Mouse (Mus musculus) liver, adult 2 months (tissue): ENCODE data around the gene Ttpal. TPM values are rescaled to one million over a fixed set of nuclear protein-coding genes. Genes with fewer than 3 reads are reported as not detected.

ENCODE experiments used
- DNase-seq: peaks from one replicate; pipeline ENCODE4 v3.0.0-alpha.2; 2011; ENCODE audit warnings: low read depth, low spot score; ENCODE audit errors: extremely low read depth
- H3K27ac ChIP-seq: fragments of 200-500 bp; replicated peaks from 2 replicates; pipeline ENCODE4 v1.5.1; 2012; ENCODE audit warnings: low read depth, mild to moderate bottlenecking, control low read depth, inconsistent platforms, low read length; ENCODE audit not compliant: insufficient read depth
- H3K27me3 ChIP-seq: fragments of 200-500 bp; 2 replicates; pipeline ENCODE4 v1.6.1; 2012; ENCODE audit warnings: mild to moderate bottlenecking, moderate library complexity, low read length, inconsistent platforms; ENCODE audit not compliant: control insufficient read depth, insufficient read depth
- H3K36me3 ChIP-seq: fragments of 200-500 bp; 2 replicates; pipeline ENCODE4 v1.6.1; 2012; ENCODE audit warnings: low read length, inconsistent platforms; ENCODE audit not compliant: control insufficient read depth, insufficient read depth
- H3K4me1 ChIP-seq: fragments of 200-500 bp; 2 replicates; pipeline ENCODE4 v1.6.1; 2011; ENCODE audit warnings: low read length; ENCODE audit not compliant: control insufficient read depth, insufficient read depth
- H3K4me3 ChIP-seq: fragments of 200-500 bp; 2 replicates; pipeline ENCODE4 v1.5.1; 2011; ENCODE audit warnings: low read depth, mild to moderate bottlenecking, control low read depth, low read length, moderate library complexity; ENCODE audit not compliant: insufficient read depth
- H3K79me2 ChIP-seq: fragments of 200-500 bp; 2 replicates; pipeline ENCODE4 v1.6.1; 2012; ENCODE audit warnings: inconsistent platforms, mild to moderate bottlenecking, low read length, moderate library complexity; ENCODE audit not compliant: control insufficient read depth, insufficient read depth
- H3K9ac ChIP-seq: fragments of 200-500 bp; 2 replicates; pipeline ENCODE4 v1.6.1; 2012; ENCODE audit warnings: low read depth, mild to moderate bottlenecking, control low read depth, inconsistent platforms, low read length
- CTCF ChIP-seq: fragments of 200-500 bp; IDR thresholded peaks from 2 replicates; pipeline ENCODE4 v1.5.1; 2011; ENCODE audit warnings: low read depth, low read length, control low read depth
- POLR2A ChIP-seq: fragments of 200-500 bp; IDR thresholded peaks from 2 replicates; pipeline ENCODE4 v1.6.1; 2011; ENCODE audit warnings: low read length, control low read depth; ENCODE audit not compliant: insufficient read depth; ENCODE audit errors: extremely low read depth
- WGBS: fragments of 180-500 bp; shearing (Covaris S2); methylation state at CpG from one replicate; pipeline ENCODE4 v1.1.7; 2018; 5-methylcytosine and 5-hydroxymethylcytosine counted together
- polyA plus RNA-seq: library from polyadenylated mRNA; depleted of rRNA; stranded (reverse); fragments of >200 nt; gene quantifications from 2 replicates; pipeline ENCODE4 v1.2.3, GENCODE M21; 2012
- total RNA-seq: library from RNA; depleted of rRNA; stranded (reverse); fragments of >200 nt; gene quantifications from 2 replicates; pipeline ENCODE4 v1.2.3, GENCODE M21; 2014

The Ttpal gene
- total and polyA plus RNA-seq, 2 experiments: 8.1 to 9.3 TPM

DNA sequence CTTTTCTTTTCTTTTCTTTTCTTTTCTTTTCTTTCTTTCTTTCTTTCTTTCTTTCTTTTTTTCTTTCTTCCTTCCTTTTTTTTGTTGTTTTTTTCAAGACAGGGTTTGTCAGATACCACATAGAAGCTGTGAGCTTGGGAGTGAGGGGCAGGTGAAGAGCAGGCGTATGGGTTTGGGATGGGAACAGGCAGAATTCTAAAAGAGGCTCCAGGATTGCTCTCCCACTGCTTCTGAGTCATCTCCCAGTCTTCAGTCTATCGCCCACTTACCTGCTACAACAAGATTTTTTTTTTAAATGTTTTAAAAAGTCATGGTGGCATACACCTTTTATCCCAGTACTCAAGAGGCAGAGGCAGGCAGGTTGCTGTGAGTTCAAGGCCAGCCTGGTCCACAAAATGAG is 24.1 kb upstream of the Ttpal start:
- DNase-seq: no peak
- Histone ChIP-seq H3K27ac (no peak overlapping the region), H3K4me3 (no peak overlapping the region), H3K4me1 (peaks cover 23% of the 10 kb centered on the region), H3K9ac (no peak overlapping the region), H3K36me3 (no peaks in the 10 kb centered on the region), H3K79me2 (no peaks in the 10 kb centered on the region), H3K27me3 (no peaks in the 10 kb centered on the region)
- TF ChIP-seq POLR2A (no peak), CTCF (no peak)
- WGBS: 97% methylated on average over 2 of the region's 2 CpGs

DNA sequence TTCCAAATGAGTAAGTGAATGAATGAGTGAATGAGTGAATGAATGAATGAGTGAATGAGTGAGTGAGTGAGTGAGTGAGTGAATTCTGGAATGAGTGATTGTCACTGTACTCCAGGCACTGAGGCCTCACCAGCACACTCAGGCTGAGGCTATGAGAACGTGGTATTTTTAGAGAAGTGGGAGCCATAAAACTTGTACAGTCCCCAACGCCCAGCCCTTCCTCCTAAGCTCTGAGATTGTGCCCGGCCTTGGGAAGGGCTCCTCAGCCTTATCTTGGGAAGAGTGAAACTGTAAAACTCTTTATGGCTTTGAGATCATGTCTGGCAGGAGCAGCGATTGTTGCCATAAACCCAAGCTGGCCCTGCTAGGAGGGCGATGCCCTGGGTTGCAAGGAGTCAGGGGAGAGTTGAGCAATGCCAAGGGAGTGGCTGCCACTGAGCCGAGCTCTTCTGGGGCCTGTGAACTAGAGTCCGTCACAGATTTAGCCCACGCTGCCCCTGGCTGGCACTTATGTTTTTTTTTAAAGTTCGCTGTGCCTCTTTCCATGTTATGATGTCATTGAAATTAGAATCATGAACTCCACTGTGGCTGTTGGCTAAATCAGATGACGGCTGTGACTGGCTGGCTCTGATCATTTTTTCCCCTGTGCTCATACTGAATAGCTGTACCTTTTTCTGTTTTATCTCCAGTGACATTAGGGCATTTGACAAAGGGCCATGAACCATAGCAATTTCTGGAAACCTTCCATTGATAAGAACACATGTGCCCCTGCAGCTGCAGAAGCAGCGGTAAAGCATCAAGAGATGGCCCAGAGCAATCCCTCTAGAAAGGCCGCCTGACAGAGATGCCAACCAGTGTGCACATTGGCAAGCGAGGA is 21.8 kb upstream of the Ttpal start:
- 26% methylated on average over 13 of the region's 13 CpGs for WGBS
- peak overlapping the region; percentile 20; the same call in 1 of the 2 replicates for H3K9ac ChIP-seq
- TF ChIP-seq CTCF (no peak), POLR2A (no peak)
- peaks cover 19% of the 10 kb centered on the region for H3K4me1 ChIP-seq
- H3K4me3 ChIP-seq: no peak overlapping the region
- DNase-seq: peak; percentile 95
- H3K36me3 ChIP-seq: no peaks in the 10 kb centered on the region
- peak overlapping the region; percentile 79 for H3K27ac ChIP-seq
- no peaks in the 10 kb centered on the region for H3K79me2 ChIP-seq
- no peaks in the 10 kb centered on the region for H3K27me3 ChIP-seq

DNA sequence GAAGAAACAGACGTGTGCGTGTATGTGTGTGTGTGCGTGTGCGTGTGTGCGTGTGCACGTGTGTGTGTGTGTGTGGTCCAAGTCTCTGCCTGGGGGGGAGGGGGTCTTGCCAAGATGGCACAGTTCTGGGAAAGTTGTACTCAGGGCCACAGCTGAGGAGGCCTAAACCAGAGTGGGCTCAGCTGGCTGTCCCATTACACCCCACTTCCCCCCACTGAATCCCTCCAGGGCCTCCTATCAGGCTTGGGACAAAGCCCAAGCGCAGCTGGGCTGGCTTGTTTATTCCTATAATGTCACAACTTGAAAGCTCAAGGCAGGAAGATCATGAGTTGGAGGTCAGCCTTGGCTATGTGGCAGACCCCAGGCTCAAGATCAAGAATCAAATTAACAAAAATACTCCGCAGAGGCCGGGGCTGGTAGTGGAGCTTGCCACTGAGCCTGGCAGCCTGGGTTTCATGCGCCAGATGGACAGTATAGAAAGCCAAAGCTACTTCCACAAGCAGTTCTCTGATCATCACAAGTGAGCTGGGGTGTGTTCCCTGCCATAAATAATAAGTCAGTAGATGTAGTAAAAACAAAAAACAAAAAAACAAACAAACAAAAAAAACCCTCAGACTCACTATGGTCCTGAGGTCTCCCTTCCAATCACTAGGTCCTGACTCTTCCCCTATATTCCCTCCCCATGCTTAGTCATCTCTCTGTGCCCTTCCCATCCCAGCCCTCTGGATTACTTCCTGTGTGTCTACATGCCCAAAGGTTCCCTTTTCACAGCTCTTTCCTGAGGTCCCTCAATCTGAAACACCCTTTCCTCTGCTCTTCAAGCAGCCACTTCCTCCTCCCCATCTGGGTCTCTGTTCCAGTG is 18.7 kb upstream of the Ttpal start:
- Histone ChIP-seq H3K27ac (peak overlapping the region; percentile 50; the same call in 1 of the 2 replicates), H3K79me2 (no peaks in the 10 kb centered on the region), H3K4me1 (peaks cover 32% of the 10 kb centered on the region), H3K4me3 (no peak overlapping the region), H3K36me3 (no peaks in the 10 kb centered on the region), H3K9ac (no peak overlapping the region), H3K27me3 (no peaks in the 10 kb centered on the region)
- no peak for TF ChIP-seq CTCF
- TF ChIP-seq POLR2A: no peak
- WGBS: 95% methylated on average over 10 of the region's 10 CpGs
- DNase-seq: no peak

DNA sequence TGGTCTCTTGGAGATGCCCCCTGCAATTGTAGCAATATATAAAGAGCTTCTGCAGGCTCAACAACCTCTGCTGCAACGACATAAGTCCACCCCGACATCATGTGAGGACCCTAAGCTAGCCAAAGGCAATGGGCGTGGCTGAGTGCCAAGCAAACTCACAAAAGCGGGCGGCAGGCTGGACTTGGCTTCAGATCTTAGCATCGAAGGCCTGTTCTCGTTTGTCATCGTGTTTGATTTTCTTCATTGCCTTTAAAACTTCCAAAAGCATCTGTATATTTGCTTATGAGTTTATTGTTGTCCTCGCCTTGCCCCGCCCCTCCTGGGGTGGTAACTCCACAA is 18.1 kb upstream of the Ttpal start:
- Histone ChIP-seq H3K27ac (peak overlapping the region; percentile 50), H3K4me1 (peaks cover 36% of the 10 kb centered on the region), H3K36me3 (no peaks in the 10 kb centered on the region), H3K4me3 (no peak overlapping the region), H3K27me3 (no peaks in the 10 kb centered on the region), H3K9ac (peak overlapping the region; percentile 22; the same call in 1 of the 2 replicates), H3K79me2 (no peaks in the 10 kb centered on the region)
- peak; percentile 58 for DNase-seq
- WGBS: 40% methylated on average over 10 of the region's 10 CpGs
- TF ChIP-seq POLR2A: no peak
- no peak for TF ChIP-seq CTCF

DNA sequence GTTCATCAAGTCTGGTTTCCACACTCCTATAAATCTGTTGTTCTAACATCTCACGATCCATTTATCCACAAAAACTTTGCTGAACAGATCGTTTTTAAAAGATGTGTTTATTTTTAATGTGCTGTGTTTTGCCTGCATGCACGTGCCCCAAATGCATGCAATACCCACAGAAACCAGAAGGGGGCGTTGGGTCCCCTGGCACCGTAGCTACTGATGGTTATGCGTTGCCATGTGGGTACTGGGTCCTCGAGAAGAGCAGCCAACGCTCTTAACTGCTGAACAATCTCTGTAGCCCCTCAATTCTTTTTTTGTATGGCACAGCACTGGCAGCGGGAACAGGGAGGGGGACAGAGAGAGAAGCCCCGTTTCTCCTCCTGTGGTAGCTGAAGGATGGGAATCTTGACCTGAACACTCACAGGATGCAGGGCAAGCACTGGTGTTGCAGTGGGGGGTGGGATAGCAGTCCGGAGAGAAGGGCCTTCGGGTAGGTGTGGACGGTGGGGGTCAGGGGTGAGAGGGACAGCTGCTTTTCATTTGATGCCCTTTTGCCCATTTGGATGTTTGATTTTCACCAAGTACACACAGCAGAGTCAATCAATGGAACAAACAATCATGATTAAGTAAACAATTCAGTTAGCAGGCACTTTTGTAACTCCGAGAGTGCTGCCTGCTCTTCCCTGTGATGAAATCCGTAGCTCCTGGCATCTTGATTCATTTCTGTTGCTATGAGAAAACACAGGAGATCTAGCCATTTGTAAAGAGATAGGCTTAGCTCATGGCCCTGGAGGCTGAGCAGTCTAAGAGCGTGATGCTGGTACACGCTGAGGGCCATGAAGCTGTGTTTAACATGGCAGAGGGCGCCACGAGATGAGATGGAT is 15.5 kb upstream of the Ttpal start:
- Histone ChIP-seq H3K27ac (peak overlapping the region; percentile 95), H3K4me1 (peaks cover 35% of the 10 kb centered on the region), H3K9ac (peak overlapping the region; percentile 67), H3K79me2 (no peaks in the 10 kb centered on the region), H3K4me3 (no peak overlapping the region), H3K36me3 (no peaks in the 10 kb centered on the region), H3K27me3 (no peaks in the 10 kb centered on the region)
- peak; percentile 89 for TF ChIP-seq CTCF
- no peak for TF ChIP-seq POLR2A
- DNase-seq: peak; percentile 99
- 13% methylated on average over 19 of the region's 19 CpGs for WGBS
